Mouse (Mus musculus): Measurements from ENCODE around the gene S100a7a.

DNA sequence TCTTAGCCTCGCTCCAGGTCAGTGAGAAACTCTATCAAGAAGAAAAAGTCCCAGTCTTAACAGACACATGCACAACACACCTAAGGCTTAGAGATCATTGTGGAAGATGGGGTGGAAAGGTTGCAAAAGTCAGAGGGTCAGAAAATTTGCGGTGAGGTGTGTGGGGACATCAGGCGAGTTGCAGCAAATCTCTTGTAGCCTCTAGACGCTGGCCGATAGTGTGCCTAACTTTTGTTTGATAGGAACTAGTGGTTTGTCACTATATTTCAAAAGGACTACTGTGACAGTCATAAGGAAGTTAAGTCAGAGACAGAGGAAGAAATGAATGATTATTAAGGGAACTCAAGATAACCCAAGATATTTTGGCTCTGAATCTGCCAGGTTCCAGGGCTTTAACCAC, 26.5 kb upstream of the S100a7a start:
- TF ChIP-seq CTCF (IDR thresholded peaks at IDR 0.05; ENCODE audit: low read depth, low read length) (no peak), POLR2A (IDR thresholded peaks at IDR 0.05; ENCODE audit: extremely low read depth, insufficient read depth, low read length) (no peak)

All from liver, adult 2 months (tissue).